Comparison of ENCODE assay signal across 14 mouse cellular contexts in genomic region chr6:97339271-97339681, GRCm38 (mm10).
DNase-seq lines count a peak whose midpoint lies in the region; ATAC-seq and TF ChIP-seq lines count a peak whose summit lies in the region.
"Had no signal": no experiment of that assay in that cellular context is flagged by ENCODE, and none has a peak within 500 bp of the region (broad histone marks: within the 10 kb centered on the region; RNA-seq: fewer than 3 reads in every experiment).

No protein-coding gene starts in this region.

- H3K36me3 ChIP-seq in kidney, embryonic 15.5 days: no peaks in the 10 kb centered on the region
- no peaks in the 10 kb centered on the region for H3K36me3 ChIP-seq in forebrain, embryonic 13.5 days (ENCODE audit: poor library complexity, severe bottlenecking)
- H3K36me3 ChIP-seq in hindbrain, postnatal 0 days (ENCODE audit: insufficient read depth, low read length): no peaks in the 10 kb centered on the region
- H3K36me3 ChIP-seq: embryonic facial prominence, embryonic 13.5 days; liver, embryonic 13.5 days had no signal

- H3K9me3 ChIP-seq in kidney, embryonic 15.5 days (replicated peaks): no peaks in the 10 kb centered on the region
- no peaks in the 10 kb centered on the region for H3K9me3 ChIP-seq in forebrain, embryonic 13.5 days (replicated peaks)
- no peaks in the 10 kb centered on the region for H3K9me3 ChIP-seq in hindbrain, postnatal 0 days (ENCODE audit: low read length)
- H3K9me3 ChIP-seq: embryonic facial prominence, embryonic 13.5 days; heart, embryonic 13.5 days; liver, embryonic 13.5 days had no signal

- H3K9ac ChIP-seq in kidney, embryonic 15.5 days: no peak overlapping the region
- H3K9ac ChIP-seq in forebrain, embryonic 13.5 days: no peak overlapping the region
- H3K9ac ChIP-seq in hindbrain, postnatal 0 days (replicated peaks; ENCODE audit: low read length): no peak overlapping the region
- H3K9ac ChIP-seq: embryonic facial prominence, embryonic 13.5 days; heart, embryonic 13.5 days; liver, embryonic 13.5 days had no signal

- TF ChIP-seq POLR2A in brain, embryonic 14.5 days (IDR thresholded peaks at IDR 0.05; ENCODE audit: borderline replicate concordance, extremely low read depth, insufficient read depth, insufficient read length, poor library complexity, severe bottlenecking): no peak

- no peaks in the 10 kb centered on the region for H3K27me3 ChIP-seq in kidney, embryonic 15.5 days
- no peaks in the 10 kb centered on the region for H3K27me3 ChIP-seq in forebrain, embryonic 13.5 days
- H3K27me3 ChIP-seq in hindbrain, postnatal 0 days (ENCODE audit: insufficient read depth, low read length): no peaks in the 10 kb centered on the region
- H3K27me3 ChIP-seq: embryonic facial prominence, embryonic 13.5 days; heart, embryonic 13.5 days; liver, embryonic 13.5 days had no signal

- no peak for TF ChIP-seq CTCF in brain, embryonic 14.5 days (IDR thresholded peaks at IDR 0.05; ENCODE audit: borderline replicate concordance, extremely low read depth, insufficient read depth, insufficient read length)
- TF ChIP-seq CTCF in hindbrain, postnatal 0 days (IDR thresholded peaks at IDR 0.05; ENCODE audit: low read depth): no peak

- H3K4me3 ChIP-seq in kidney, embryonic 15.5 days (replicated peaks): no peak overlapping the region
- no peak overlapping the region for H3K4me3 ChIP-seq in forebrain, embryonic 13.5 days
- no peak overlapping the region for H3K4me3 ChIP-seq in hindbrain, postnatal 0 days (ENCODE audit: low read length)
- H3K4me3 ChIP-seq: embryonic facial prominence, embryonic 13.5 days; heart, embryonic 13.5 days; liver, embryonic 13.5 days had no signal

- peak overlapping the region; percentile 57 for H3K27ac ChIP-seq in kidney, embryonic 15.5 days
- peak overlapping the region; percentile 48 for H3K27ac ChIP-seq in forebrain, embryonic 13.5 days
- H3K27ac ChIP-seq in hindbrain, postnatal 0 days: no peak overlapping the region
- H3K27ac ChIP-seq: embryonic facial prominence, embryonic 13.5 days; heart, embryonic 13.5 days; liver, embryonic 13.5 days had no signal

- H3K4me2 ChIP-seq in kidney, embryonic 15.5 days: no peak overlapping the region
- H3K4me2 ChIP-seq in forebrain, embryonic 13.5 days: peak overlapping the region; percentile 1; the same call in 1 of the 2 replicates
- no peak overlapping the region for H3K4me2 ChIP-seq in hindbrain, postnatal 0 days (ENCODE audit: low read depth, low read length)
- H3K4me2 ChIP-seq: embryonic facial prominence, embryonic 13.5 days; heart, embryonic 13.5 days; liver, embryonic 13.5 days had no signal

- peak; percentile 84 for ATAC-seq in kidney, embryonic 15.5 days (replicated peaks; ENCODE audit: low FRiP score)
- peak; percentile 69 for ATAC-seq in forebrain, embryonic 13.5 days
- ATAC-seq in hindbrain, postnatal 0 days: 0 out of 2 replicates have a peak, but pooled peaks have one; percentile 21
- ATAC-seq: inflammation-experienced regulatory T-cells, adult 6 months had no signal

- peaks cover 19% of the 10 kb centered on the region for H3K4me1 ChIP-seq in kidney, embryonic 15.5 days
- H3K4me1 ChIP-seq in forebrain, embryonic 13.5 days: peaks cover 35% of the 10 kb centered on the region
- no peaks in the 10 kb centered on the region for H3K4me1 ChIP-seq in hindbrain, postnatal 0 days (ENCODE audit: insufficient read depth, low read length)
- H3K4me1 ChIP-seq: embryonic facial prominence, embryonic 13.5 days; liver, embryonic 13.5 days had no signal

- 17% methylated on average over 5 of the region's 5 CpGs for WGBS in kidney, embryonic 15.5 days
- 7% methylated on average over 5 of the region's 5 CpGs for WGBS in forebrain, embryonic 13.5 days
- WGBS in hindbrain, postnatal 0 days: 38% methylated on average over 5 of the region's 5 CpGs

- no peak for DNase-seq in kidney, adult 18-20 months
- peak; percentile 78 for DNase-seq in brain, embryonic 14.5 days (ENCODE audit: low read depth)
- DNase-seq in hindbrain, postnatal 0 days (ENCODE audit: low spot score): peak; percentile 26
- DNase-seq in liver: no peak
- DNase-seq in spleen, postnatal 10 days (ENCODE audit: low spot score in 2 of 2): no peak
- DNase-seq: adrenal gland, adult 8-10 months; liver, embryonic 13.5 days; lung, postnatal 4 days; thymus, postnatal 25 days had no signal

Comparison
In these comparisons a context has a peak if more than half of its experiments do, and no peak if none do; other contexts are left out.
1. ATAC-seq: peak in every context shown above with its lines; median percentile 84 in kidney, embryonic 15.5 days; 69 in forebrain, embryonic 13.5 days; 21 in hindbrain, postnatal 0 days.
2. DNase-seq: peak in brain, embryonic 14.5 days (single experiment) and hindbrain, postnatal 0 days (single experiment); none in kidney, adult 18-20 months (single experiment), liver (single experiment) and spleen, postnatal 10 days (0 of 2).